Mouse (Mus musculus): ENCODE measurements around the gene Hacd2. TPM values are rescaled to one million over a fixed set of nuclear protein-coding genes. Genes with fewer than 3 reads are reported as not detected.

Hacd2 gene
- total and polyA plus RNA-seq, 3 experiments = 4.7 to 178 (median 54.5) TPM

DNA sequence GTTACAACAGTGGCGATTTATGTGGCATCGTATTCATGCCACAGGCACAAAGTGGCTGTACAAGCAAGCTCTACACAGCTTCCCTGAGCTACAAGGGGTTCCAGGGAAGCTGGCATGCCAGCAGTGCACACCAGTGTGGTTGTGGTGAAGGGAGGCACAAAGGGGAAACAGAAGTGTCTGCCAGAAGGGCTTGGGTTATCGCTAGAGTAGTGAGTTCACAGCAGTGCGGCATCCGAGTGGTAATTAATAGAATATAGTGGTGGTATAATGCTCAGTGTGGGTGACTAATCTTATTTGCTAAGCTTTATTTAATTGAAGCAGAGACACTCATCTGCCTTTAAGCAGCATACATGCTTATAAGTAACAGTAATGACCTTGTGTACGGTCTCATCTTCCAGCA, 43.5 kb downstream of the Hacd2 start:
- Histone ChIP-seq H3K4me1 (ENCODE audit: insufficient read depth, low read depth, low read length) (no peaks in the 10 kb centered on the region), H3K27me3 (ENCODE audit: insufficient read depth, low read length) (no peaks in the 10 kb centered on the region), H3K36me3 (replicated peaks) (peaks cover 73% of the 10 kb centered on the region), H3K4me3 (ENCODE audit: low read depth, low read length) (no peak overlapping the region), H3K9me3 (replicated peaks) (no peaks in the 10 kb centered on the region)
- TF ChIP-seq GATA2 (IDR thresholded peaks at IDR 0.05; ENCODE audit: borderline replicate concordance, low read depth, low read length) (no peak), TAL1 (conservative IDR thresholded peaks at IDR 0.05; ENCODE audit: low read depth, low read length) (no peak), GATA1 (IDR thresholded peaks at IDR 0.05; ENCODE audit: borderline replicate concordance, low read length) (no peak), POLR2AphosphoS5 (IDR thresholded peaks at IDR 0.05; ENCODE audit: insufficient replicate concordance, low read depth, low read length) (no peak), CTCF (IDR thresholded peaks at IDR 0.05; ENCODE audit: low read depth, low read length) (no peak)
- no peak for ATAC-seq (ENCODE audit: extremely low read depth, insufficient number of reproducible peaks, low FRiP score, poor library complexity, severe bottlenecking)
- no peak for DNase-seq (ENCODE audit: low spot score)

DNA sequence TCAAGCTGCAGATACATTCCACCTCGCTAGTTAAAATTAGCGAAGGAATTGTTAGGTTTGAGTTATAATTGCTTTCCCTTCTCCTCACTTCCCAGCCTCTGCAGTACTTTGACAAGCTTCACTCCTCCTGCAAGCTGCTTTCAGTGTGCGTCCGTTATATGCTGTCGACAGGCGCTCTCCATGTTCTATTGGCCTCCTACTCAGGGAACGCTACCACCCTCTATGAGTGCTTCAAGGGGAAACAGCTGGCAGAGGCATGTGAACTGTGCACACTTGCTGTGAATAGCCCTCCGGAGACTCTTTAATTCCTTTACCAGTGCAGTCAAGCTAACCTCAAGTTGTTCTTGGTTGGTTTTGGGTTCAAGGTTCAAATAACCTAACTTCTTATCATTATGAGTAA, 44.9 kb downstream of the Hacd2 start:
- no peak overlapping the region for H3K4me3 ChIP-seq (ENCODE audit: low read depth, low read length)
- peaks cover 71% of the 10 kb centered on the region for H3K36me3 ChIP-seq (replicated peaks)
- ATAC-seq (ENCODE audit: extremely low read depth, insufficient number of reproducible peaks, low FRiP score, poor library complexity, severe bottlenecking) = no peak

GRCm38 (mm10) chr16:35067631-35068030, 45.4 kb downstream of the Hacd2 start:
- H3K4me3 ChIP-seq (ENCODE audit: low read depth, low read length) = no peak overlapping the region
- H3K9me3 ChIP-seq (replicated peaks) = no peaks in the 10 kb centered on the region
- H3K4me1 ChIP-seq (ENCODE audit: insufficient read depth, low read depth, low read length) = no peaks in the 10 kb centered on the region
- TF ChIP-seq TAL1 (conservative IDR thresholded peaks at IDR 0.05; ENCODE audit: low read depth, low read length) (no peak), POLR2AphosphoS5 (IDR thresholded peaks at IDR 0.05; ENCODE audit: insufficient replicate concordance, low read depth, low read length) (no peak), CTCF (IDR thresholded peaks at IDR 0.05; ENCODE audit: low read depth, low read length) (no peak), GATA2 (IDR thresholded peaks at IDR 0.05; ENCODE audit: borderline replicate concordance, low read depth, low read length) (no peak), GATA1 (IDR thresholded peaks at IDR 0.05; ENCODE audit: borderline replicate concordance, low read length) (no peak)
- no peaks in the 10 kb centered on the region for H3K27me3 ChIP-seq (ENCODE audit: insufficient read depth, low read length)
- no peak for ATAC-seq (ENCODE audit: extremely low read depth, insufficient number of reproducible peaks, low FRiP score, poor library complexity, severe bottlenecking)
- peaks cover 68% of the 10 kb centered on the region for H3K36me3 ChIP-seq (replicated peaks)
- DNase-seq (ENCODE audit: low spot score) = no peak

More for the DNA sequence above, 44.9 kb downstream of the Hacd2 start:
- no peaks in the 10 kb centered on the region for H3K4me1 ChIP-seq (ENCODE audit: insufficient read depth, low read depth, low read length)
- no peaks in the 10 kb centered on the region for H3K9me3 ChIP-seq (replicated peaks)
- TF ChIP-seq POLR2AphosphoS5 (IDR thresholded peaks at IDR 0.05; ENCODE audit: insufficient replicate concordance, low read depth, low read length) = no peak
- TF ChIP-seq GATA2 (IDR thresholded peaks at IDR 0.05; ENCODE audit: borderline replicate concordance, low read depth, low read length) = no peak
- TF ChIP-seq GATA1 (IDR thresholded peaks at IDR 0.05; ENCODE audit: borderline replicate concordance, low read length) = no peak
- no peak for TF ChIP-seq TAL1 (conservative IDR thresholded peaks at IDR 0.05; ENCODE audit: low read depth, low read length)
- TF ChIP-seq CTCF (IDR thresholded peaks at IDR 0.05; ENCODE audit: low read depth, low read length) = no peak
- DNase-seq (ENCODE audit: low spot score) = no peak
- H3K27me3 ChIP-seq (ENCODE audit: insufficient read depth, low read length) = no peaks in the 10 kb centered on the region

DNA sequence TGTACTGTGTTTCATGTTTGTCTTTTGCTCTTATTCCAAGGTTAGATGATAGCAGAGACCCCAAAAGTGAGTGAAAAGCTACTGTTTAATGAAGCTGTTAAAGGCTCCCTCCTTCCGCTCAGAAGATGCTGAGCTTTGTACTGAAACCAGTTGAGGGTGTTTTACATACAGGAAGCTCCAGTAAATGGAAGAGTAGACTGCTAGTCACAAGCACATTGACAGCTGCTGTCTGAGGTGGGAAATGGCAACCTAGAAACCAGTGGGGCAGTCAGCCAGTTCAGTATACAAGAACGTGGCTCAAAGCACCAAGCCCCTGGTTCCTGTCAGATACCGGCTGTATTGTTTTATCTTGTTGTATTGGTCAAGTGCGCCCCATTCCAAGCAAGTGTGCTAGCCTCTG, 46.7 kb downstream of the Hacd2 start:
- Histone ChIP-seq H3K9me3 (replicated peaks) (no peaks in the 10 kb centered on the region), H3K4me1 (ENCODE audit: insufficient read depth, low read depth, low read length) (no peaks in the 10 kb centered on the region), H3K36me3 (replicated peaks) (peaks cover 67% of the 10 kb centered on the region), H3K4me3 (ENCODE audit: low read depth, low read length) (no peak overlapping the region), H3K27me3 (ENCODE audit: insufficient read depth, low read length) (no peaks in the 10 kb centered on the region)
- TF ChIP-seq GATA1 (IDR thresholded peaks at IDR 0.05; ENCODE audit: borderline replicate concordance, low read length) (no peak), GATA2 (IDR thresholded peaks at IDR 0.05; ENCODE audit: borderline replicate concordance, low read depth, low read length) (no peak)
- ATAC-seq (ENCODE audit: extremely low read depth, insufficient number of reproducible peaks, low FRiP score, poor library complexity, severe bottlenecking) (no peak), DNase-seq (ENCODE audit: low spot score) (no peak)

GRCm38 (mm10) chr16:35074436-35074835, 52.2 kb downstream of the Hacd2 start:
- DNase-seq (ENCODE audit: low spot score) (no peak), ATAC-seq (ENCODE audit: extremely low read depth, insufficient number of reproducible peaks, low FRiP score, poor library complexity, severe bottlenecking) (no peak)
- H3K4me1 ChIP-seq (ENCODE audit: insufficient read depth, low read depth, low read length) = no peaks in the 10 kb centered on the region
- H3K27me3 ChIP-seq (ENCODE audit: insufficient read depth, low read length) = no peaks in the 10 kb centered on the region
- no peak overlapping the region for H3K4me3 ChIP-seq (ENCODE audit: low read depth, low read length)
- no peak for TF ChIP-seq POLR2AphosphoS5 (IDR thresholded peaks at IDR 0.05; ENCODE audit: insufficient replicate concordance, low read depth, low read length)
- no peak for TF ChIP-seq GATA1 (IDR thresholded peaks at IDR 0.05; ENCODE audit: borderline replicate concordance, low read length)
- TF ChIP-seq CTCF (IDR thresholded peaks at IDR 0.05; ENCODE audit: low read depth, low read length) = no peak
- TF ChIP-seq GATA2 (IDR thresholded peaks at IDR 0.05; ENCODE audit: borderline replicate concordance, low read depth, low read length) = no peak
- no peak for TF ChIP-seq TAL1 (conservative IDR thresholded peaks at IDR 0.05; ENCODE audit: low read depth, low read length)
- peaks cover 68% of the 10 kb centered on the region for H3K36me3 ChIP-seq (replicated peaks)
- H3K9me3 ChIP-seq (replicated peaks) = no peaks in the 10 kb centered on the region

- TF ChIP-seq CTCF (IDR thresholded peaks at IDR 0.05; ENCODE audit: low read depth, low read length) (no peak), TAL1 (conservative IDR thresholded peaks at IDR 0.05; ENCODE audit: low read depth, low read length) (no peak), POLR2AphosphoS5 (IDR thresholded peaks at IDR 0.05; ENCODE audit: insufficient replicate concordance, low read depth, low read length) (no peak), GATA2 (IDR thresholded peaks at IDR 0.05; ENCODE audit: borderline replicate concordance, low read depth, low read length) (no peak), GATA1 (IDR thresholded peaks at IDR 0.05; ENCODE audit: borderline replicate concordance, low read length) (no peak)
- H3K27me3 ChIP-seq (ENCODE audit: insufficient read depth, low read length) = no peaks in the 10 kb centered on the region
- no peak overlapping the region for H3K4me3 ChIP-seq (ENCODE audit: low read depth, low read length)
- no peak for DNase-seq (ENCODE audit: low spot score)
- no peaks in the 10 kb centered on the region for H3K9me3 ChIP-seq (replicated peaks)
- H3K4me1 ChIP-seq (ENCODE audit: insufficient read depth, low read depth, low read length) = no peaks in the 10 kb centered on the region
- ATAC-seq (ENCODE audit: extremely low read depth, insufficient number of reproducible peaks, low FRiP score, poor library complexity, severe bottlenecking) = no peak
- peaks cover 69% of the 10 kb centered on the region for H3K36me3 ChIP-seq (replicated peaks)
Observed at GRCm38 (mm10) chr16:35075643-35076042, 53.4 kb downstream of the Hacd2 start.

- TF ChIP-seq POLR2AphosphoS5 (IDR thresholded peaks at IDR 0.05; ENCODE audit: insufficient replicate concordance, low read depth, low read length) = no peak
- TF ChIP-seq GATA2 (IDR thresholded peaks at IDR 0.05; ENCODE audit: borderline replicate concordance, low read depth, low read length) = no peak
- TF ChIP-seq GATA1 (IDR thresholded peaks at IDR 0.05; ENCODE audit: borderline replicate concordance, low read length) = no peak
- no peak for TF ChIP-seq CTCF (IDR thresholded peaks at IDR 0.05; ENCODE audit: low read depth, low read length)
- TF ChIP-seq TAL1 (conservative IDR thresholded peaks at IDR 0.05; ENCODE audit: low read depth, low read length) = no peak
- H3K27me3 ChIP-seq (ENCODE audit: insufficient read depth, low read length) = no peaks in the 10 kb centered on the region
- no peaks in the 10 kb centered on the region for H3K9me3 ChIP-seq (replicated peaks)
- H3K36me3 ChIP-seq (replicated peaks) = peaks cover 61% of the 10 kb centered on the region
- DNase-seq (ENCODE audit: low spot score) (no peak), ATAC-seq (ENCODE audit: extremely low read depth, insufficient number of reproducible peaks, low FRiP score, poor library complexity, severe bottlenecking) (no peak)
- no peaks in the 10 kb centered on the region for H3K4me1 ChIP-seq (ENCODE audit: insufficient read depth, low read depth, low read length)
- no peak overlapping the region for H3K4me3 ChIP-seq (ENCODE audit: low read depth, low read length)
Observed at GRCm38 (mm10) chr16:35093500-35093899, 71.3 kb downstream of the Hacd2 start.

Measured in G1E (cell line).